Mouse (Mus musculus) erythroblast, embryonic 14.5 days (primary cell): Measurements from ENCODE around the gene Sh3bgr. TPM values are rescaled to one million over a fixed set of nuclear protein-coding genes. Genes with fewer than 3 reads are reported as not detected.

Experiments used
- H3K27me3 ChIP-seq: 2 replicates; pipeline ENCODE4 v1.6.1; 2012; ENCODE audit warnings: inconsistent platforms; ENCODE audit not compliant: control insufficient read depth
- H3K36me3 ChIP-seq: 2 replicates; pipeline ENCODE4 v1.6.1; 2012; ENCODE audit warnings: mild to moderate bottlenecking, inconsistent platforms; ENCODE audit not compliant: control insufficient read depth
- H3K4me1 ChIP-seq: 2 replicates; pipeline ENCODE4 v1.6.1; 2012; ENCODE audit warnings: inconsistent platforms; ENCODE audit not compliant: control insufficient read depth
- H3K4me3 ChIP-seq: replicated peaks from 2 replicates; pipeline ENCODE3; 2012; ENCODE audit warnings: moderate library complexity, mild to moderate bottlenecking, inconsistent platforms
- H3K9me3 ChIP-seq: 2 replicates; pipeline ENCODE4 v1.6.1; 2012; ENCODE audit warnings: low read length, inconsistent platforms, mixed read lengths; ENCODE audit not compliant: control insufficient read depth
- GATA1 ChIP-seq: IDR thresholded peaks from 2 replicates; pipeline ENCODE4 v1.6.1; 2012; ENCODE audit warnings: low read length, inconsistent platforms, mixed read lengths
- TAL1 ChIP-seq: IDR thresholded peaks from 3 replicates; pipeline ENCODE4 v1.6.1; 2012; ENCODE audit warnings: low read length, inconsistent platforms, mixed read lengths
- polyA plus RNA-seq: library from polyadenylated mRNA; stranded (reverse); fragments of >175 nt; gene quantifications from 2 replicates; pipeline ENCODE4 v1.2.3, GENCODE M21; 2012

The Sh3bgr gene
- polyA plus RNA-seq, 1 experiment, result not detected

- Histone ChIP-seq H3K9me3 (no peaks in the 10 kb centered on the region), H3K27me3 (no peaks in the 10 kb centered on the region), H3K4me1 (no peaks in the 10 kb centered on the region), H3K36me3 (no peaks in the 10 kb centered on the region), H3K4me3 (no peak overlapping the region)
- TF ChIP-seq GATA1 (no peak), TAL1 (no peak)
Observed at GRCm38 (mm10) chr16:96271736-96272135, 71.5 kb downstream of the Sh3bgr start.

DNA sequence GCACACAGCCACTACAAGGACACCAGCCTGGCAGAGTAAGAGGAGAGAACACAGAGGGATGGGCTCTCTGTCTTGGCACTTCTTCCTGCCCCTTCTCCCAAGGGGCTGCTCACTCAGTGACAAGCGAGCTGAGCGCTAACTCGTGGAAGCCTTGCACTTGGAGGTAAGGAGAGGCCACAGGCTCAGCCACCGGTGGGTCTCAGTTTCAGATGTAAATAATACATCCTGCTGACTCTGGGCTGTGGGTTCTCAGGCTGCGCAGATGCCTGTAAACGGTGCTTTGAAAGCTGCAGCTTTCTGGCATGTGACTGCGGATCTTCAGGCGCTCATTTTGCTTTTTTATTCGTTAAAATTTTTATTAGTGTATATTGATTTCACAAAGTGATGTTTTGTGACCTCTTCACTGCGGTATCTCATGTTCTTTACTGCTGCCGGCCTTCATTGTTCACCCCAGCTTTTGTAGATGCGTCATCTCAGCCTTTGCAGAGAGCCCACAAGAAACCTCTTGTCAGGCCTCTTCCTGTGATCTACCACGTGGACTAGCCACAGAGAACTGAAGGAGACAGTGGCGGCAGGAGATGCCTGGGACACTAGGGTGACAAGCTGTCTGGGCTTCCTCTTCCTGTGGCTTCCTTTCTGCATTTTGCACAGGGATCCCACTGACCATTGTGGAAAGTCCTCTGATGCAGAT, 72.8 kb downstream of the Sh3bgr start:
- Histone ChIP-seq H3K4me3 (no peak overlapping the region), H3K36me3 (no peaks in the 10 kb centered on the region), H3K9me3 (no peaks in the 10 kb centered on the region), H3K27me3 (no peaks in the 10 kb centered on the region), H3K4me1 (no peaks in the 10 kb centered on the region)
- TF ChIP-seq TAL1, result no peak
- TF ChIP-seq GATA1, result no peak

GRCm38 (mm10) chr16:96276596-96276995, 76.3 kb downstream of the Sh3bgr start:
- H3K4me3 ChIP-seq, result no peak overlapping the region
- no peaks in the 10 kb centered on the region for H3K4me1 ChIP-seq
- H3K9me3 ChIP-seq, result no peaks in the 10 kb centered on the region
- peaks cover 19% of the 10 kb centered on the region for H3K27me3 ChIP-seq
- no peaks in the 10 kb centered on the region for H3K36me3 ChIP-seq
- TF ChIP-seq TAL1 (no peak), GATA1 (no peak)

Other genes starting within 250 kb of the Sh3bgr start
- 1.4 and 1.6 TPM in 2 replicates for gene Psmg1, start 209.5 kb upstream of the Sh3bgr start, polyA plus RNA-seq
- gene Brwd1, start 117.9 kb upstream of the Sh3bgr start, polyA plus RNA-seq, result 0.04 and 0.08 TPM in 2 replicates
- gene Hmgn1, start 72.7 kb upstream of the Sh3bgr start, polyA plus RNA-seq, result 7.3 and 8.2 TPM in 2 replicates
- 0.04 and 0.07 TPM in 2 replicates for gene Wrb, start 55.0 kb upstream of the Sh3bgr start, polyA plus RNA-seq
- gene Lca5l, start 8.2 kb upstream of the Sh3bgr start, polyA plus RNA-seq, result not detected in 2 replicates
- not detected in 2 replicates for gene B3galt5, start 35.4 kb downstream of the Sh3bgr start, polyA plus RNA-seq
- gene Itgb2l, start 243.2 kb downstream of the Sh3bgr start, polyA plus RNA-seq, result not detected in 2 replicates